Mouse (Mus musculus) midbrain, embryonic 15.5 days (tissue): Measurements from ENCODE around the gene Zfp973. TPM values are rescaled to one million over a fixed set of nuclear protein-coding genes. Genes with fewer than 3 reads are reported as not detected.
"Not testable (repeated sequence)": the region's sequence is repeated elsewhere in the genome, so short reads cannot be mapped to it uniquely, and the experiment has no call there.

Experiments used
- ATAC-seq: fragments of 200-750 bp; cut with Nextera tagmentation; replicated peaks from 2 replicates; pipeline ENCODE4 v1.8.0; 2017; ENCODE audit warnings: moderate TSS enrichment
- H3K27ac ChIP-seq: fragments of 300-500 bp; sonication (generic); 2 replicates; pipeline ENCODE4 v1.5.1; 2015; ENCODE audit warnings: mild to moderate bottlenecking, inconsistent platforms
- H3K27me3 ChIP-seq: fragments of 300-500 bp; sonication (generic); replicated peaks from 2 replicates; pipeline ENCODE4 v1.6.1; 2015; ENCODE audit warnings: inconsistent platforms
- H3K36me3 ChIP-seq: fragments of 300-500 bp; sonication (generic); replicated peaks from 2 replicates; pipeline ENCODE4 v1.6.1; 2015; ENCODE audit warnings: inconsistent platforms
- H3K4me1 ChIP-seq: fragments of 300-500 bp; sonication (generic); 2 replicates; pipeline ENCODE4 v1.6.1; 2015; ENCODE audit warnings: inconsistent platforms
- H3K4me2 ChIP-seq: fragments of 300-500 bp; sonication (generic); 2 replicates; pipeline ENCODE4 v1.6.1; 2015; ENCODE audit warnings: inconsistent platforms, mild to moderate bottlenecking, moderate library complexity
- H3K4me3 ChIP-seq: fragments of 300-500 bp; sonication (generic); 2 replicates; pipeline ENCODE4 v1.5.1; 2015; ENCODE audit warnings: mild to moderate bottlenecking, inconsistent platforms
- H3K9ac ChIP-seq: fragments of 300-500 bp; sonication (generic); 2 replicates; pipeline ENCODE4 v1.6.1; 2015; ENCODE audit warnings: mild to moderate bottlenecking, inconsistent platforms
- H3K9me3 ChIP-seq: fragments of 300-500 bp; sonication (generic); 2 replicates; pipeline ENCODE4 v1.6.1; 2016; ENCODE audit warnings: inconsistent platforms
- WGBS: fragments of 180-500 bp; shearing (Covaris S2); methylation state at CpG from one replicate; pipeline ENCODE4 v1.1.7; 2015; ENCODE audit warnings: mixed read lengths; 5-methylcytosine and 5-hydroxymethylcytosine counted together
- polyA plus RNA-seq: library from polyadenylated mRNA; unstranded; fragments of >200 nt; fragmentation: Nextera tagmentation; extraction: Ambion mirVana; gene quantifications from 2 replicates; pipeline ENCODE4 v1.2.1, GENCODE M21; 2015

The Zfp973 gene
- polyA plus RNA-seq = 8.8 and 9.3 TPM in 2 replicates

GRCm38 (mm10) chr2:176670222-176670621 is at the start of gene Zfp973:
Gene Zfp973 (plus strand): TSS chr2:176670522.
- not testable (repeated sequence) for ATAC-seq, H3K9me3 ChIP-seq, H3K4me1 ChIP-seq, H3K27me3 ChIP-seq, H3K9ac ChIP-seq, H3K4me2 ChIP-seq, H3K36me3 ChIP-seq, H3K4me3 ChIP-seq, H3K27ac ChIP-seq
- no CpG with 5 or more reads among the region's 6 CpGs for WGBS

GRCm38 (mm10) chr2:176636244-176636643 is 34.1 kb upstream of the Zfp973 start, which contains the start of gene Gm14308:
Gene Gm14308 (minus strand): TSS chr2:176636344.
- not testable (repeated sequence) for H3K27me3 ChIP-seq, H3K27ac ChIP-seq, H3K9me3 ChIP-seq, ATAC-seq, H3K36me3 ChIP-seq, H3K4me2 ChIP-seq, H3K9ac ChIP-seq, H3K4me3 ChIP-seq, H3K4me1 ChIP-seq
- no CpG with 5 or more reads among the region's 4 CpGs for WGBS

- H3K9ac ChIP-seq = peak within 1 kb of the TSS; percentile 32; the same call in 1 of the 2 replicates
- not testable (repeated sequence) for H3K27ac ChIP-seq, H3K36me3 ChIP-seq, H3K4me1 ChIP-seq, H3K27me3 ChIP-seq, ATAC-seq, H3K9me3 ChIP-seq
- WGBS = 0% methylated on average over 1 of the region's 6 CpGs
- peak within 1 kb of the TSS; percentile 47 for H3K4me3 ChIP-seq
- peak within 1 kb of the TSS; percentile 42 for H3K4me2 ChIP-seq
Measured at GRCm38 (mm10) chr2:176708051-176708450, 37.7 kb downstream of the Zfp973 start, which contains the start of gene Gm14305. Gene Gm14305 (plus strand): TSS chr2:176708328.

Other genes with a start within 250 kb of the Zfp973 start
- 8.1 and 10.1 TPM in 2 replicates for gene Gm14435, start 246.9 kb upstream of the Zfp973 start, polyA plus RNA-seq
- 7.0 and 9.0 TPM in 2 replicates for gene Gm14434, start 183.7 kb upstream of the Zfp973 start, polyA plus RNA-seq
- not detected in 2 replicates for gene Zfp967, start 149.5 kb upstream of the Zfp973 start, polyA plus RNA-seq
- gene Gm14308, start 34.2 kb upstream of the Zfp973 start, polyA plus RNA-seq = 20.7 and 22.4 TPM in 2 replicates
- gene Gm14305, start 37.8 kb downstream of the Zfp973 start, polyA plus RNA-seq = 31.1 and 36.7 TPM in 2 replicates
- 7.6 and 9.3 TPM in 2 replicates for gene Gm14295, start 128.1 kb downstream of the Zfp973 start, polyA plus RNA-seq
- gene Gm14408, start 160.6 kb downstream of the Zfp973 start, polyA plus RNA-seq = not detected in 2 replicates